Mouse (Mus musculus) testis, postnatal 10 days (tissue): ENCODE measurements around the gene Slc35f6.

ENCODE experiments used
- DNase-seq: peaks from one replicate; pipeline ENCODE4 v3.0.0; 2021; ENCODE audit warnings: low spot score

Slc35f6 gene

DNA sequence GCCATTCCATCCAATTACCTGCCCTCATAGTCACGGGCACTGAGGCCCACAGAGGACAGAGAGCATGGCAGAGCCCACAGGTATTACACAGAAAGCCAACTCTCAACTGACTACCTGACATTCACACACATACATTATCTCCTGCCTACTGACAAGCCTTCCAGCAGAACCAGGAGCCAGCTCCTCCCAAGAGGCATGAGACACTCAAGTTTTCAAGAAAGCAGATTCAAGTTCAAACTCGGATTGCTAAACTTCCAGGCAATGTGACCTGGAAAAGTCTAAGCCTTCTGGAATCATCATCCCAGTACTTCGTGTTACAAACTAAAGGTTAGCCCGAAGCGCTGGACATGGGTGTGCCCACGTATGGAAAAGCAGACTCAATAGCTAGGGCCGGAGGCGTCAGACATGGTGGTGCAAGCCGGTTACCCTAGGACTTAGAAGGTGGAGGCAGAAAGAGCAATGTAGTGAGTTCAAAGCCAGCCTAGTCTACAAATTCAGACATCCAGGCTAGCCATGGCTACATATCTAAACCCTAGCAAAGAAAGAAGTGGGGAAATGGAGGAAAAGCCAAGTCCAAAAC lies 26.4 kb upstream of the Slc35f6 start:
- no peak for DNase-seq

- no peak for DNase-seq
These were observed 25.9 kb upstream of the Slc35f6 start for GRCm38 (mm10) chr5:30621844-30622176.

DNA sequence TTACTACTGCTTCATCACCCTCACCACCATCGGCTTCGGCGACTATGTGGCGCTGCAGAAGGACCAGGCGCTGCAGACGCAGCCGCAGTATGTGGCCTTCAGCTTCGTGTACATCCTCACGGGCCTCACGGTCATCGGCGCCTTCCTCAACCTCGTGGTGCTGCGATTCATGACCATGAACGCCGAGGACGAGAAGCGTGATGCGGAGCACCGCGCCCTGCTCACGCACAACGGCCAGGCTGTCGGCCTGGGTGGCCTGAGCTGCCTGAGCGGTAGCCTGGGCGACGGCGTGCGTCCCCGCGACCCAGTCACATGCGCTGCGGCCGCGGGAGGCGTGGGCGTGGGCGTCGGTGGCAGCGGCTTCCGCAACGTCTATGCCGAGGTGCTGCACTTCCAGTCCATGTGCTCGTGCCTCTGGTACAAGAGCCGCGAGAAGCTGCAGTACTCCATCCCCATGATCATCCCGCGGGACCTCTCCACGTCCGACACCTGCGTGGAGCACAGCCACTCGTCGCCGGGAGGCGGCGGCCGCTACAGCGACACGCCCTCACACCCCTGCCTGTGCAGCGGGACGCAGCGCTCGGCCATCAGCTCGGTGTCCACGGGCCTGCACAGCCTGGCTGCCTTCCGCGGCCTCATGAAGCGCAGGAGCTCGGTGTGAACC lies 25.4 kb upstream of the Slc35f6 start:
- DNase-seq = peak; percentile 60

DNA sequence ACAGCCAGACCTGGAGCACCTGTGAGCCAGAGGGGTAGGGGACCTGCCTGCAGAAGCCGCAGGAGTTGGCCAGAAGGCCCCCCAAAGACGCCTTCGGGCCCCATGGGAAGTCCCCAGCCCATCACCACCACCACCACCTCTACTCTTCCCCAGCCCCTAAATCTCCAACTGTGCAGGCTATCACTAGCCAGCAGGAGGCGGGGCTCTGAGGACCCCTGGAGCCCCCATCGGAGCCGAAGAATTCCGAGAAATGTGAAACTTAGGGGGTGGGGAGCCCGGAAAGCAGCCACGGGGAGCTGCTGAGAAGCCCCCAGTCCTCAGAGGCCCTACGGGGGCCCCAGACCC lies 24.9 kb upstream of the Slc35f6 start:
- DNase-seq = no peak

GRCm38 (mm10) chr5:30623380-30623779 lies 24.4 kb upstream of the Slc35f6 start:
- DNase-seq = no peak

DNA sequence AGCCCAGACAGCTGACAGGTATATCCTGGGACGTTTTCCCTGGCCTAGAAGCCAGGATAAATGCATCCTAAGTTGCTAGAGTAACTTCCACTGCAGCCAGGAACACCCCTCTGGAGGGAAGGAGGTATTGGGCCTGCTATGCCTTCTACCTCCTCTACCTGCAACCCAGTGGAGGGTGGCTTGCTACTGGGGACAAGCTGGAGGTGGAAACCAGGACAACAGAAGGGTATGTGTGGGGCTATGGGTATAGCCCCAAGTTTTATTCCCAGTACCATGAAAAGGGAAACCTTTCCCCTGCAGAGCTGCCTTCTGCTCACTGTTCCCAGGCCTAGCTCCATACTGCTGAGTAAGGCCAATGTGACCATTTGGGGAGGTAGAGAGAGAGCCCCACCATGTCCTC lies 23.4 kb upstream of the Slc35f6 start:
- DNase-seq = no peak

GRCm38 (mm10) chr5:30624908-30625307 lies 22.8 kb upstream of the Slc35f6 start:
- DNase-seq = no peak

GRCm38 (mm10) chr5:30625379-30625778 lies 22.4 kb upstream of the Slc35f6 start:
- no peak for DNase-seq

- DNase-seq = no peak
These were observed 21.2 kb upstream of the Slc35f6 start for GRCm38 (mm10) chr5:30626331-30627105.

DNA sequence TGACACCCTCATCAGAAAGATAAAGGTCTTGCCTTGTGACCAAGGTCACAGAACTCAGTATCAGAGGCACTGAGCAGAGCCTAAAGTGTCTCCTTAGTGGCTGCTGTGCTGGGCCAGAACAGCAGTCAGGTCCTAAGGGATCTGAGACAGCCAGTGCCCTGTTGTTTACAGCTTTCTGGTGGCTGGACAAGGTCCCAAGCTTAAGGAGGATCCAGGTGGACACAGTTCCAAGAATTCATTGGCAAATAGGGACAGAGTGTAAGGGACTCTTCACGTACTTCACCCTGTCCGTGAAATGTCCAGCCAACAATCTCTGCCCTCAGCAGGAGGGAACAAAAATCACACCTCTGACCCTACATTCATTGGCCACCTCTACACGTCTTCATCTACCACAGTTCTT lies 19.2 kb upstream of the Slc35f6 start:
- no peak for DNase-seq

DNA sequence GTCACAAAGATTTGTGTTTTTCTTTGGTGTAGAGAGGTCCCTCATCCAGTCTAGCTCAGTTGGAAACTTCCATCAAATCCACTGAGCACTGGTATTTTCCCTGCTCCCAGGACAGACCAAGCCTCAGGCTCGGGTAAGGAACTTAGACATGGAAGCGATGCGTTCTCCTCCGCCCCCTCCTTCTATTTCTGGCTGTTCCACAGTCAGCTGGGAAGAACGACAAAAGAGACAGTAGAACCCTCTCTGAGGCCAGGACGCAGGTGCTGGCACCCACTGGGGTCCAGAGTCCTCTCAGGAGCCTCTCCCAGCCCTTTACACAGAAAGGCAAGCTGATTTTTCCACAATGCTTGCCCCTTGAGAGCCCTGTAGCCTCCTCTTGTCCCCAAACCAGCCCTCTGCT lies 17.3 kb upstream of the Slc35f6 start:
- no peak for DNase-seq

- no peak for DNase-seq
These were observed 15.6 kb upstream of the Slc35f6 start for GRCm38 (mm10) chr5:30632134-30632533.

GRCm38 (mm10) chr5:30636994-30637393 lies 10.7 kb upstream of the Slc35f6 start:
- DNase-seq = peak; percentile 61

DNA sequence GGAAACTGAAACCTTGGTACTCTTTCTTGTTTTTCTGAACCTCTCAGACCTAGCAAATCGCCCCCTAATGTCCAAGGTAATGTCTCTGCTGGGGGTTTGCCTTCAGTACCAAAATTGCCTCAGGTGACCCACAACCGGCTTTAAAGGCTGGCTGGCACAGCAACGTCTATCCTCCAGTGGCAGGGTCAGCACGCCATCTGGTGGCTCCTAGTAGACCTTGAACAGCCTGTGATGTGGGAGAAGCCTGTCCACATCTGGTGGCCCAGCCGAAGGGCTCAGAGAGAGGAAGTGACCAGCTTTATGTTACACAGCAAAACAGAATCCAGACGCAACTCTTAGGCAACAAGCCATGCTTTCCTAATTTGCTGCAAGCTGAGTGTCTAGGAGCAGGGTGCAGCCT lies 9.7 kb upstream of the Slc35f6 start:
- DNase-seq = peak; percentile 88

DNA sequence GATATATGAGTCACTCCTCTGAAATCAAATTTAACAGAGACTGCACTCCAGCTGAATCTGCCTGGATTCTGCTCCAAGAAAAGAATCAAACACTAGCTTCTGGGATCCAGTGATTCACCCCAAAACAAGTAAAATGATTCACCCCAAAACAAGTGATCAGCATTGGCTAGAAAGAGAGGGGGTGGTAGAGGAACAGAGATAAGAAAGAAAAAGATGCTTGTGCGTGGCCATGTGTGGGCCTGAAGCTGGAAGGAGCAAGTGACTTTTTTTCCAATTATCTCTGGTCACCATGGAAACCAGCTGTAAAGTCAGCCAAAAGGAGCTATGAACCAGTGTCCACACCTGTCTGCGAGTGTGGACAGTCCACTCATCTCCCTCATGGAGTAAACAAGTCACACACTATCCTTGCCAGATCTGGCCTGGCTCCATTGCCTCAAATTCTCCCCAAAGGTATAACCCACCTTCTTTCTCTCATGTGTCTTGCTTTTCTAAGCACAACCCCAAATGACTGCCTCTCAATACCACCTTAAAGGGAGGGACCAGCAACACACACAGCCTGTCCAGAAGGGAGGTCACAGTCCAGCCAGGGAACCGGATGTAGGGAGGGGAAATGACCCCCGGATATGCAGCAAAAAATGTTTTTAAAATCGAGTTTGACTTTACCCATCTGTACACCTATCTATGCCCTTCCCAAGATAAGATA lies 4.1 kb upstream of the Slc35f6 start:
- no peak for DNase-seq

GRCm38 (mm10) chr5:30646036-30646435 lies 1.7 kb upstream of the Slc35f6 start:
- DNase-seq = no peak

DNA sequence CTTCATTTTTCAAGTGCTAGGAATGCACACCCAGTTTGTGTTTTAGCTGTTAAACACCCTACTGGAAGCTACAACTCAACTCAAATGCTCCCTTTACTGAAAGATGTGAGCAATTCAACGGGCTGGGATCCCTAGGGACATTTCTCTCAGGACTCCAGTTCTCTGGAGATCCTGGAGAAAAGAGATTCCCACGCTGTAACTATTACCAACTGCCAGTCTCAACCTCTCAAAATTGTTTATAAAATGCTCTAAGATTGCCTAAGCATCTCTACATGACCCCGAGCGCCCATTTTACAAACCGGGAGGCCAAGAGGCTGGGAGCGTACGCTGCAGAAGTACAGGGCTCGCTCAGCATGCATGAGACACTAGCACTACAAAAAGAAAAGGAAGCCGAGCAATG lies 337 bp upstream of the Slc35f6 start:
- no peak for DNase-seq

- no peak for DNase-seq
These were observed 1.8 kb downstream of the Slc35f6 start for GRCm38 (mm10) chr5:30649558-30649957.

DNA sequence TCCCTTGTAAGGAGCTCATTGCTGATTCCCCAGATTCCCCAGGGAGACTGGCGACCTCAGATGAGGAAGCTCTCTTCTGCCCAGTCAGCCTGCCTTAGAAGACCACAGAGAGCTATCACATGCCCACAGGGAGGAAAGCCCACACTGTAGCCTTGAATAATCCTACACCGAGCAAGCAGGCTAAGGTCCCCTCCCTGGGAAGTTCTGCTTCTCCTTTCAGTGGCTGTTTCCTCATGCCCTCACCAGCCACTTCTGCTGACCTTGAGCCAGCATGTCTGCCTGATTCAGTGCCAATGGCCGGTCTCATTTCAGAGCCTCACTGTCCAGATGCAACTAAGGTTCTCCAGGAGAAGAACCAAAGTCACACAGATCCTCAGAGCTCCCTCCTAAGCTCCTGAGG lies 3.0 kb downstream of the Slc35f6 start:
- DNase-seq = no peak

- no peak for DNase-seq
These were observed 3.8 kb downstream of the Slc35f6 start for GRCm38 (mm10) chr5:30651554-30651953.

DNA sequence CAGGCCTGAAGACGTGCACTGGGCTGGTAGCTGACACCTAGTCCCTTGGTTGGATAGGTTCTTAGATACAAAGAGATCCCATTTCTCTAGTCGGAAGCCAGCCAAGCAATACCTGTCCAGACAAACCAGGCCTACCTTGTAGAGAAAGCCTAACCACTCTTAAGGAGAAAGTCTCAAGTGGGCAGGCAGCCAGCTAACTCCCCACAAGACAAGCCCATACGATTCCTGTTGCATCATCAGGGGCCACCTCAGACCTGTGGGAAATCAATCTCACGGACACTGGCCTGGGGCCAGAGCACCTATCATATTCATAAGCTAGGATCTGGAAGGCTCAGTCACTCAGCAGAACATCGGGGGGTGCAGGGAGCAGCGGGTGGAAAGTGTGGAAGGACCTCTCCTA lies 5.5 kb downstream of the Slc35f6 start:
- DNase-seq = no peak

DNA sequence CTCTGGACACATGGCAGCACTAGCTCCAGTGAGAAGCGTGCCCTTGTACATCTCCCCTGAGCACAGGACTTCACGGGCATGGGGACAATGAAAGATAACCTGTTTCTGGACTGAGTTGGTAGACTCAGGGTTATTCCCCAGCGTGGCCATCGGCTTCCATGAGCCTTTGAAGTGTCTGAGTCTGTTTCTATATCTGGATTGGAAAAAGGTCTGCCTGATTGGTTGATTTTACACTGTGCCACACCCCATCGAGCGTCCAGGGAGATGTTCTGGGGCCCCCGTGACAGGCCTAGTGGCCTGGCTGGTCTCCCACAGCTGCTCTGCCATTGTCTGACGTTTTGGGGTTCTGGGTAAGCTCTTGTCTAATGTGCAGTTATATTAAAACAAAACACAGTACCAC lies 7.3 kb downstream of the Slc35f6 start:
- DNase-seq = no peak
